Mouse (Mus musculus): ENCODE measurements around the gene Dcaf12l2. TPM values are rescaled to one million over a fixed set of nuclear protein-coding genes. Genes with fewer than 3 reads are reported as not detected.

Gene Dcaf12l2
- under 1 TPM in 1 of 2 experiments, not detected in 1; 0.25 TPM for total RNA-seq (2021)

DNA sequence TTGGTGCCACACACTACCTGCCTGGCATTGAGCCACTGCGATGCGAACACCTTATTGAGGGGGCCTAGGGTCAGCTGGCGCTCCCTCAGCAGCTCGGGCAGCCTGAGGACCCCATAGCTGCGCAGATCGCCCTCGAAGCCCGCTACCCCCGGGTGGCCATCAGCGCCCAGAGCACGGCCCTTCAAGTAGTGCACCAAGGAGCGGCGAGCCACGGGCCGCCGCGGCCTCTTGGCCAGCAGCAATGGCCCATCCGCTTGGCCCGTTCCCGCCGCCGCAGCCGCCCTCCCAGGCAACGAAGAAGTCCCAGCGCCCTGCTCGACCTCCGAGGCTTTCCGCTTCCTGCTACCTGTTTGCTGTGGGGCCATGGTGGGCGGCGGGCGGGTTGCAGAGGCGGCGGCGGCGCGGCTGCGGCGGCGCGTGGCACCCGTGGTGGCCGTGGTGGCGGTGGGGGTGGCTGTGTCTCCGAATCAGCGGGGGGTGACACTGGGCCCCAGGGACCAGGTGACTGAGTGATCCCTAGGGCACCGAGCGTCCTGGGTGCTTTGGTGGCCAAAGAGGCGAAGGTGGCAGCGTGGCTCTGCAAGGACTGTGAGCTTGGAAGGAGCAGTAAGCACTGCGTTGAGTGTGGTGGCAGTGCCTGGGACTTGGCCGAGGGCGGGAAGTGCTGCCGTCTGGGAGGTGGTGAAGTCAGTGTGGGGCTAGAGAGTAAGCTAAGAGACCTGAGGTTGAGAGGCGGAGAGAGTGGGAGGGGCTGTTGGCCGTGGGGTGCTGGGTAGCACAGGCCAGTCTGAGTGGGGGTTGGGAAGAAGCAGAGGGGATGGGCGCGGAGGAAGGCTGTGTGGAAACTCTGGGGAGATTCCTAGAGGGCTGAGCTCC, at the start of gene Dcaf12l2:
Gene Dcaf12l2, minus strand, starts transcription at position 697 of the 876 bp plus-strand sequence.
- intact Hi-C loops (cut with DNase I): no loop called here
- DNase-seq: peak in 1 of 2 experiments; percentile 2

GRCm38 (mm10) chrX:44367280-44367645, 879 bp downstream of the Dcaf12l2 start:
- DNase-seq: no peak
- intact Hi-C loops (cut with DNase I): no loop called here
